Mouse (Mus musculus) liver, embryonic 14.5 days (tissue): ENCODE data around the gene Cyp2ab1. TPM values are rescaled to one million over a fixed set of nuclear protein-coding genes. Genes with fewer than 3 reads are reported as not detected.
"Not testable (repeated sequence)": the region's sequence is repeated elsewhere in the genome, so short reads cannot be mapped to it uniquely, and the experiment has no call there.

Experiments
- ATAC-seq: fragments of 200-750 bp; cut with Nextera tagmentation; 2 replicates; pipeline ENCODE4 v1.8.0; 2017; ENCODE audit warnings: moderate number of reproducible peaks, mild to moderate bottlenecking, moderate library complexity; ENCODE audit not compliant: insufficient read depth
- DNase-seq, 3 experiments: peaks; one replicate each; pipeline ENCODE4 v3.0.0-alpha.2; 2012 to 2013; ENCODE audit warnings: low read depth in 3 of 3, low spot score in 3 of 3
- H3K27ac ChIP-seq: fragments of 300-500 bp; sonication (generic); 2 replicates; pipeline ENCODE4 v1.5.1; 2014; ENCODE audit warnings: moderate library complexity, mild to moderate bottlenecking, control low read depth, inconsistent platforms
- H3K27me3 ChIP-seq: fragments of 300-500 bp; sonication (generic); 2 replicates; pipeline ENCODE4 v1.6.1; 2014; ENCODE audit warnings: mild to moderate bottlenecking, low read length, moderate library complexity; ENCODE audit not compliant: control insufficient read depth, insufficient read depth
- H3K36me3 ChIP-seq: fragments of 300-500 bp; sonication (generic); replicated peaks from 2 replicates; pipeline ENCODE4 v1.6.1; 2014; ENCODE audit warnings: low read depth; ENCODE audit not compliant: control insufficient read depth, insufficient read depth
- H3K4me1 ChIP-seq, 2 experiments: fragments of 200-500 bp in 1 of 2; fragments of 300-500 bp in 1 of 2; sonication (generic) in 1 of 2; replicated peaks; 2 replicates each; pipeline ENCODE4 v1.6.1; 2012 to 2014; ENCODE audit warnings: antibody characterized with exemption in 1 of 2, inconsistent platforms in 1 of 2, low read length in 1 of 2; ENCODE audit not compliant: control insufficient read depth in 2 of 2, insufficient read depth in 2 of 2
- H3K4me2 ChIP-seq: fragments of 300-500 bp; sonication (generic); 2 replicates; pipeline ENCODE4 v1.6.1; 2014; ENCODE audit warnings: low read depth, mild to moderate bottlenecking, control low read depth, moderate library complexity
- H3K4me3 ChIP-seq, 2 experiments: fragments of 200-500 bp in 1 of 2; fragments of 300-500 bp in 1 of 2; sonication (generic) in 1 of 2; 2 replicates each; pipeline ENCODE4 v1.5.1; 2012 to 2014; ENCODE audit warnings: low read depth in 2 of 2, low read length in 2 of 2, mild to moderate bottlenecking in 2 of 2, control low read depth in 1 of 2, inconsistent platforms in 1 of 2, moderate library complexity in 1 of 2; ENCODE audit not compliant: insufficient read depth in 1 of 2
- H3K9ac ChIP-seq: fragments of 300-500 bp; sonication (generic); replicated peaks from 2 replicates; pipeline ENCODE4 v1.6.1; 2014; ENCODE audit warnings: mild to moderate bottlenecking, control low read depth, moderate library complexity
- H3K9me3 ChIP-seq: fragments of 300-500 bp; sonication (generic); 2 replicates; pipeline ENCODE4 v1.6.1; 2016; ENCODE audit warnings: low read length, mixed read lengths; ENCODE audit not compliant: control insufficient read depth
- CTCF ChIP-seq: IDR thresholded peaks from 2 replicates; pipeline ENCODE4 v1.5.1; 2016; ENCODE audit warnings: antibody characterized with exemption, low read depth, control low read depth
- EP300 ChIP-seq: IDR thresholded peaks from 2 replicates; pipeline ENCODE4 v1.6.1; 2016; ENCODE audit warnings: antibody characterized with exemption, low read depth
- WGBS: fragments of 180-500 bp; shearing (Covaris S2); extraction: QIAGEN DNeasy Blood & Tissue Kit; methylation state at CpG from one replicate; pipeline ENCODE4 v1.1.7; 2014; ENCODE audit not compliant: insufficient replicate concordance; 5-methylcytosine and 5-hydroxymethylcytosine counted together
- polyA plus RNA-seq, 2 experiments: library from polyadenylated mRNA; depleted of rRNA in 1 of 2; stranded (reverse) in 1 of 2; unstranded in 1 of 2; fragments of >200 nt; fragmentation: Nextera tagmentation in 1 of 2; extraction: Ambion mirVana in 1 of 2; gene quantifications; 2 replicates each; pipeline versions ENCODE4 v1.2.1 to v1.2.3; 2012 to 2014

The Cyp2ab1 gene
- not detected in 2 replicates for polyA plus RNA-seq (2012; rRNA removed)
- polyA plus RNA-seq (2014; fragmentation: Nextera tagmentation; extraction: Ambion mirVana): not detected in 2 replicates

GRCm38 (mm10) chr16:20325286-20325685 is at the start of gene Cyp2ab1:
Gene Cyp2ab1 (minus strand): TSS chr16:20325404.
- no peak within 1 kb of the TSS for H3K9ac ChIP-seq
- no peak within 1 kb of the TSS for H3K27ac ChIP-seq
- ATAC-seq: no peak
- H3K27me3 ChIP-seq: no peaks in the 10 kb centered on the region
- no peak within 1 kb of the TSS for H3K4me3 ChIP-seq
- no peak for DNase-seq
- WGBS: 36% methylated on average over 5 of the region's 5 CpGs
- no peaks in the 10 kb centered on the region for H3K9me3 ChIP-seq
- TF ChIP-seq EP300 (no peak), CTCF (no peak)
- no peaks in the 10 kb centered on the region for H3K36me3 ChIP-seq
- no peaks in the 10 kb centered on the region for H3K4me1 ChIP-seq
- H3K4me2 ChIP-seq: no peak within 1 kb of the TSS

GRCm38 (mm10) chr16:20371731-20372130 is 46.5 kb upstream of the Cyp2ab1 start:
- Histone ChIP-seq H3K36me3 (peaks cover 15% of the 10 kb centered on the region), H3K4me2 (no peak overlapping the region), H3K27me3 (no peaks in the 10 kb centered on the region), H3K4me3 (no peak overlapping the region), H3K4me1 (peaks cover 0 to 6% of the 10 kb centered on the region in 2 experiments; a peak in 2 of 4 replicates), H3K27ac (no peak overlapping the region), H3K9ac (no peak overlapping the region), H3K9me3 (no peaks in the 10 kb centered on the region)
- DNase-seq: peak in 1 of 3 experiments; percentile 14
- 46% methylated on average over 4 of the region's 4 CpGs for WGBS
- peak; percentile 31; the same call in 1 of the 2 replicates for ATAC-seq
- TF ChIP-seq EP300: no peak
- TF ChIP-seq CTCF: no peak

- Histone ChIP-seq H3K9me3 (no peaks in the 10 kb centered on the region), H3K4me3 (no peak overlapping the region), H3K9ac (no peak overlapping the region), H3K27ac (no peak overlapping the region), H3K27me3 (no peaks in the 10 kb centered on the region), H3K4me1 (peaks cover 0 to 6% of the 10 kb centered on the region in 2 experiments; a peak in 2 of 4 replicates), H3K4me2 (no peak overlapping the region), H3K36me3 (peaks cover 9% of the 10 kb centered on the region)
- ATAC-seq (no peak), DNase-seq (no peak)
- WGBS: 89% methylated on average over 9 of the region's 9 CpGs
- no peak for TF ChIP-seq CTCF
- no peak for TF ChIP-seq EP300
These were observed 43.0 kb upstream of the Cyp2ab1 start for GRCm38 (mm10) chr16:20368221-20368620.

- 79% methylated on average over 11 of the region's 11 CpGs for WGBS
- no peak overlapping the region for H3K27ac ChIP-seq
- ATAC-seq: no peak
- H3K4me1 ChIP-seq: no peaks in the 10 kb centered on the region; a peak in 1 of 4 replicates
- H3K4me3 ChIP-seq: no peak overlapping the region
- H3K4me2 ChIP-seq: no peak overlapping the region
- H3K9me3 ChIP-seq: no peaks in the 10 kb centered on the region
- H3K36me3 ChIP-seq: peaks cover 2% of the 10 kb centered on the region
- no peak for TF ChIP-seq EP300
- peak; percentile 22; the same call in 1 of the 2 replicates for TF ChIP-seq CTCF
- DNase-seq: no peak
- H3K27me3 ChIP-seq: no peaks in the 10 kb centered on the region
- H3K9ac ChIP-seq: no peak overlapping the region
These were observed 36.9 kb upstream of the Cyp2ab1 start for GRCm38 (mm10) chr16:20362121-20362520.

GRCm38 (mm10) chr16:20361496-20361895 is 36.3 kb upstream of the Cyp2ab1 start:
- H3K4me3 ChIP-seq, ATAC-seq, H3K27ac ChIP-seq, H3K4me1 ChIP-seq, H3K27me3 ChIP-seq, H3K36me3 ChIP-seq, H3K9ac ChIP-seq, DNase-seq, H3K4me2 ChIP-seq, H3K9me3 ChIP-seq: not testable (repeated sequence)
- WGBS: 56% methylated on average over 3 of the region's 3 CpGs
